Mouse (Mus musculus): ENCODE data around the gene Tomt.

The Tomt gene

GRCm38 (mm10) chr7:101858362-101858761, 47.8 kb downstream of the Tomt start:
- no peak for DNase-seq (ENCODE audit: low spot score in 2 of 2)

GRCm38 (mm10) chr7:101857094-101857493, 49.1 kb downstream of the Tomt start, which contains the start of gene Folr2:
Gene Folr2, minus strand, starts transcription at chr7:101857194.
- no peak for DNase-seq (ENCODE audit: low spot score in 2 of 2)

- no peak for DNase-seq (ENCODE audit: low spot score in 2 of 2)
Observed at GRCm38 (mm10) chr7:101853816-101854215, 52.3 kb downstream of the Tomt start.

- no peak for DNase-seq (ENCODE audit: low spot score in 2 of 2)
Observed at GRCm38 (mm10) chr7:101852846-101853245, 53.3 kb downstream of the Tomt start.

GRCm38 (mm10) chr7:101851689-101852088, 54.5 kb downstream of the Tomt start:
- no peak for DNase-seq (ENCODE audit: low spot score in 2 of 2)
